Mouse (Mus musculus) liver, embryonic 12.5 days (tissue): ENCODE data around the gene Adra2a. TPM values are rescaled to one million over a fixed set of nuclear protein-coding genes. Genes with fewer than 3 reads are reported as not detected.

ENCODE experiments used
- ATAC-seq: fragments of 200-750 bp; cut with Nextera tagmentation; 2 replicates; pipeline ENCODE4 v1.8.0; 2017; ENCODE audit warnings: moderate number of reproducible peaks, mild to moderate bottlenecking, moderate library complexity
- H3K27ac ChIP-seq: fragments of 300-500 bp; sonication (generic); 2 replicates; pipeline ENCODE4 v1.5.1; 2016; ENCODE audit warnings: mild to moderate bottlenecking
- H3K27me3 ChIP-seq: fragments of 300-500 bp; sonication (generic); replicated peaks from 2 replicates; pipeline ENCODE4 v1.6.1; 2016; ENCODE audit warnings: mild to moderate bottlenecking, moderate library complexity
- H3K36me3 ChIP-seq: fragments of 300-500 bp; sonication (generic); 2 replicates; pipeline ENCODE4 v1.6.1; 2016; ENCODE audit warnings: mild to moderate bottlenecking, moderate library complexity
- H3K4me1 ChIP-seq: fragments of 300-500 bp; sonication (generic); 2 replicates; pipeline ENCODE4 v1.6.1; 2016
- H3K4me2 ChIP-seq: fragments of 300-500 bp; sonication (generic); 2 replicates; pipeline ENCODE4 v1.6.1; 2016; ENCODE audit warnings: mild to moderate bottlenecking, moderate library complexity
- H3K4me3 ChIP-seq: fragments of 300-500 bp; sonication (generic); 2 replicates; pipeline ENCODE4 v1.5.1; 2016; ENCODE audit warnings: mild to moderate bottlenecking, moderate library complexity
- H3K9ac ChIP-seq: fragments of 300-500 bp; sonication (generic); 2 replicates; pipeline ENCODE4 v1.6.1; 2016; ENCODE audit warnings: mild to moderate bottlenecking, moderate library complexity
- H3K9me3 ChIP-seq: fragments of 300-500 bp; sonication (generic); replicated peaks from 2 replicates; pipeline ENCODE4 v1.6.1; 2016; ENCODE audit warnings: mild to moderate bottlenecking, moderate library complexity
- WGBS: fragments of 180-500 bp; shearing (Covaris S2); methylation state at CpG from one replicate; pipeline ENCODE4 v1.1.7; 2016; ENCODE audit not compliant: insufficient replicate concordance; 5-methylcytosine and 5-hydroxymethylcytosine counted together
- polyA plus RNA-seq: library from polyadenylated mRNA; unstranded; fragments of >200 nt; fragmentation: Nextera tagmentation; extraction: Ambion mirVana; gene quantifications from 2 replicates; pipeline ENCODE4 v1.2.1, GENCODE M21; 2016

Gene Adra2a
- polyA plus RNA-seq, 1 experiment from 2014 or later: 0.20 TPM

GRCm38 (mm10) chr19:54081716-54082165 lies 37.8 kb downstream of the Adra2a start:
- Histone ChIP-seq H3K4me1 (peaks cover under 1% of the 10 kb centered on the region; the same call in 1 of the 2 replicates), H3K4me3 (no peak overlapping the region), H3K9ac (no peak overlapping the region), H3K9me3 (no peaks in the 10 kb centered on the region), H3K27me3 (no peaks in the 10 kb centered on the region), H3K4me2 (no peak overlapping the region), H3K36me3 (no peaks in the 10 kb centered on the region), H3K27ac (no peak overlapping the region)
- no peak for ATAC-seq
- WGBS: 46% methylated on average over 9 of the region's 9 CpGs

- H3K36me3 ChIP-seq: no peaks in the 10 kb centered on the region
- H3K4me3 ChIP-seq: 0 out of 2 replicates have a peak overlapping the region, but pooled peaks have one; percentile 1
Observed at GRCm38 (mm10) chr19:54087319-54087718, 43.4 kb downstream of the Adra2a start.

GRCm38 (mm10) chr19:54093599-54093998 lies 49.6 kb downstream of the Adra2a start:
- Histone ChIP-seq H3K27me3 (peaks cover 20% of the 10 kb centered on the region), H3K9me3 (no peaks in the 10 kb centered on the region), H3K36me3 (no peaks in the 10 kb centered on the region), H3K9ac (no peak overlapping the region), H3K4me1 (no peaks in the 10 kb centered on the region), H3K27ac (no peak overlapping the region), H3K4me3 (no peak overlapping the region), H3K4me2 (no peak overlapping the region)
- ATAC-seq: no peak
- 73% methylated on average over 3 of the region's 3 CpGs for WGBS

More at GRCm38 (mm10) chr19:54087319-54087718, 43.4 kb downstream of the Adra2a start:
- 6% methylated on average over 10 of the region's 10 CpGs for WGBS
- H3K9me3 ChIP-seq: no peaks in the 10 kb centered on the region
- no peak overlapping the region for H3K9ac ChIP-seq
- ATAC-seq: peak; percentile 95
- H3K27me3 ChIP-seq: no peaks in the 10 kb centered on the region
- H3K27ac ChIP-seq: peak overlapping the region; percentile 41; the same call in 1 of the 2 replicates
- H3K4me2 ChIP-seq: peak overlapping the region; percentile 34
- H3K4me1 ChIP-seq: peaks cover 18% of the 10 kb centered on the region

DNA sequence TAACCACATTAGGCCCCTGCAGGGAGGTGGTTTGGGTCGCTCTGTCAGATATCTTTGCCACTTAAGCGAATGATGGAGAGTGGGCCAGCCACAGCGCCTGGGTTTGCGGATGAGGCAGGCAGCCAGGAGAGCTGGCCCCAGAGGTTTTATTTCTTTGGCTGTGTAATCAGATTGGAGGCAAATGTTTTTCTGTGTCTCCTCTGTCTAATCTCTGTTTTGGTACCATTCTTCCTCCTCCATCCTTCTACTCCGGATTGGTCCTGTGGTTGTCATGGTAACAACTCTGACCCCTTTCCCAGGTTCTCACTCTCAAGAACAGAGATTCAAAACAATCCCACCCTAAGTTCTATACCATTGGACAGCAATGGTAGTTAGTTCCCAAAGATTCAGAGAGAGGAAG lies 51.8 kb downstream of the Adra2a start:
- Histone ChIP-seq H3K27me3 (peaks cover 20% of the 10 kb centered on the region), H3K27ac (no peak overlapping the region), H3K36me3 (no peaks in the 10 kb centered on the region), H3K9ac (no peak overlapping the region), H3K9me3 (no peaks in the 10 kb centered on the region), H3K4me2 (no peak overlapping the region), H3K4me1 (no peaks in the 10 kb centered on the region), H3K4me3 (no peak overlapping the region)
- ATAC-seq: no peak
- WGBS: 75% methylated on average over 5 of the region's 5 CpGs

DNA sequence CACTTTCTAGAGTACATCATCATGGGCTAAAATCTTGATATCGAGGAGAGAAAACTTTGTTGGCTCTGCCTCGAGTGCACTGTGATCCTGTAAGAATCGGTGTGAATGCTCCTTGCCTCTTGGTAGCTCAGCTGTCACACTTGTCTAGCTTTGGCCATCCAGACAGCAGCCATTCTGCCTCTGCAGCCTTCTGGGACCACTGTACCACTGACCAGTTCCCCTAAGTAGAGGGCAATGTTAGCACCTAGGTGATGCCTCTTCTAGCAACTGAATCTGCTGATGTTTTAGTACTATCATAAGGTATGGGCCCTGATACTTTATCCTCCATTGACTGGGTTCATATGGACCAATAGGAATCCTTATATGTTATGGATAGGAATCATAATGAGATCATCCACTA lies 54.4 kb downstream of the Adra2a start:
- ATAC-seq: no peak
- H3K4me1 ChIP-seq: no peaks in the 10 kb centered on the region
- H3K4me3 ChIP-seq: no peak overlapping the region
- WGBS: 67% methylated on average over 3 of the region's 3 CpGs
- no peak overlapping the region for H3K4me2 ChIP-seq
- H3K27me3 ChIP-seq: peaks cover 20% of the 10 kb centered on the region
- H3K9ac ChIP-seq: no peak overlapping the region
- H3K27ac ChIP-seq: no peak overlapping the region
- H3K9me3 ChIP-seq: no peaks in the 10 kb centered on the region
- H3K36me3 ChIP-seq: no peaks in the 10 kb centered on the region

Other genes starting within 250 kb of the Adra2a start
- 24.2 and 24.4 TPM in 2 replicates for gene Pdcd4, start 151.9 kb upstream of the Adra2a start, polyA plus RNA-seq
- 26.4 and 27.1 TPM in 2 replicates for gene Shoc2, start 99.8 kb upstream of the Adra2a start, polyA plus RNA-seq
- gene Bbip1, start 99.5 kb upstream of the Adra2a start, polyA plus RNA-seq: 64.0 and 65.8 TPM in 2 replicates